Mouse (Mus musculus) monocyte, adult 59 days (primary cell): Measurements from ENCODE around the gene Olfr914. TPM values are rescaled to one million over a fixed set of nuclear protein-coding genes. Genes with fewer than 3 reads are reported as not detected.

Experiments
- total RNA-seq, 2 experiments: library from RNA; stranded (reverse); gene quantifications; one replicate each; pipeline ENCODE4 v1.2.4; 2023

The Olfr914 gene
- total RNA-seq: not detected

DNA sequence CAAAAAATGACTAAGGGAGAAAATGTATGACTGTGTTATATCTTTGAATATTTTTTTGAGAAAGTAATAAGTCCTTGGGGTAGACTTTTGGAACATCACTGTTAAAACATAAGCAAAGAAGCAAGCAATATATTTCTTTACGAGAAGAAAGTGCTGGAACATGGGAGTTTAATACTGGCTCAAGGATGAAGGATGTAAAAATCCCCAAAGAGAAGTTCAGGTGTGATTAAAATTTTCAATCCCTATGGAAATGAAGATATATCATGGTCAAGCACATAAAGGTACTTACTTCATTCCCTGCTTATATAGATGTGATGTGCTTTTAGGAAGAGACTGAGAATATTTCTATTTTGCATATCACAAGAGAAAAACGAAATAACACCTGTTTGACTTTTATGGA lies at the start of gene Olfr914:
Gene Olfr914, plus strand, starts transcription at position 301 of the 400 bp plus-strand sequence.

DNA sequence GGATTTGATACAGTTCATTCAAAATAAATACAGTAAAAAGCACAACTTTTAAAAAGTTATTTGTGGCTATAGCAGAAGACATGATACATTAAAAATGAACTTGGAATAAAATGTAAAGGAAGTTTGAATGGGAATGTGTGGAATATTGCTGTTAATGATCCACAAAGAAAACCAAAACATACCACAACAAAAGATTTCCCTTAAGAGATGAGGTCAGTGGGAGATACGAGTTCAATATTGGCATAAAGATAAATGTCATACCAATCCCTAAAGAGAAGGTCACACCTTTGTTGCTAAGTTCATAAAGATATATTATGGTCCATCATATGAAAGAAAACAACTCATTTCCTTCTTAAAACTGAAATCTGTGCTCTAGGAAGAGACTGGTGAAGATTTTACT lies 25.0 kb upstream of the Olfr914 start, which contains the start of gene Olfr912:
Gene Olfr912, plus strand, starts transcription at position 301 of the 400 bp plus-strand sequence.

GRCm38 (mm10) chr9:38592459-38592858 lies 12.4 kb upstream of the Olfr914 start, which contains the start of gene Olfr913:
Gene Olfr913 (plus strand): TSS chr9:38592759.

GRCm38 (mm10) chr9:38659775-38660174 lies 54.9 kb downstream of the Olfr914 start, which contains the start of gene Olfr916:
Gene Olfr916 (minus strand): TSS chr9:38659875.

Other genes starting within 250 kb of the Olfr914 start
- gene Olfr250, start 238.2 kb upstream of the Olfr914 start, total RNA-seq: not detected
- not detected for gene Olfr251, start 228.0 kb upstream of the Olfr914 start, total RNA-seq
- gene Olfr147, start 203.4 kb upstream of the Olfr914 start, total RNA-seq: not detected
- gene Olfr901, start 175.6 kb upstream of the Olfr914 start, total RNA-seq: not detected
- gene Olfr902, start 157.4 kb upstream of the Olfr914 start, total RNA-seq: not detected
- gene Olfr904, start 142.0 kb upstream of the Olfr914 start, total RNA-seq: not detected
- not detected for gene Olfr905, start 134.0 kb upstream of the Olfr914 start, total RNA-seq
- gene Olfr906, start 118.0 kb upstream of the Olfr914 start, total RNA-seq: not detected
- gene Olfr907, start 109.3 kb upstream of the Olfr914 start, total RNA-seq: not detected
- not detected for gene Olfr911-ps1, start 83.5 kb upstream of the Olfr914 start, total RNA-seq
- gene Olfr910, start 67.3 kb upstream of the Olfr914 start, total RNA-seq: not detected
- not detected for gene Olfr912, start 24.9 kb upstream of the Olfr914 start, total RNA-seq
- gene Olfr913, start 12.3 kb upstream of the Olfr914 start, total RNA-seq: not detected
- not detected for gene Olfr916, start 54.8 kb downstream of the Olfr914 start, total RNA-seq
- not detected for gene Olfr917, start 60.7 kb downstream of the Olfr914 start, total RNA-seq
- gene Olfr918, start 69.5 kb downstream of the Olfr914 start, total RNA-seq: not detected
- not detected for gene Olfr919, start 98.6 kb downstream of the Olfr914 start, total RNA-seq
- gene Vwa5a, start 113.2 kb downstream of the Olfr914 start, total RNA-seq: 10 to 100 TPM; 72.6 to 77.7 TPM
- under 1 TPM; 0.67 to 0.84 TPM for gene Olfr920, start 147.2 kb downstream of the Olfr914 start, total RNA-seq
- not detected for gene Olfr921, start 168.0 kb downstream of the Olfr914 start, total RNA-seq
- not detected for gene Olfr922, start 209.5 kb downstream of the Olfr914 start, total RNA-seq
- gene Olfr923, start 221.4 kb downstream of the Olfr914 start, total RNA-seq: not detected
- gene Olfr924, start 239.3 kb downstream of the Olfr914 start, total RNA-seq: not detected
- not detected for gene Olfr26, start 250.0 kb downstream of the Olfr914 start, total RNA-seq